Comparison of ENCODE assay signal across 17 mouse cellular contexts in genomic region chr19:4670776-4671175, GRCm38 (mm10). TPM values are rescaled to one million over a fixed set of nuclear protein-coding genes. Genes with fewer than 3 reads are reported as not detected.
"Had no signal": no experiment of that assay in that cellular context is flagged by ENCODE, and none has a peak within 500 bp of the region (broad histone marks: within the 10 kb centered on the region; RNA-seq: fewer than 3 reads in every experiment).

No protein-coding gene starts in this region.

- H3K4me3 ChIP-seq: limb, embryonic 15.5 days; liver, embryonic 12.5 days; midbrain, embryonic 10.5 days; neural tube, embryonic 12.5 days; stomach, embryonic 15.5 days had no signal

- H3K9ac ChIP-seq: limb, embryonic 15.5 days; liver, embryonic 12.5 days; lung, embryonic 14.5 days; neural tube, embryonic 12.5 days; stomach, embryonic 15.5 days had no signal

- H3K27ac ChIP-seq: limb, embryonic 15.5 days; liver, embryonic 12.5 days; midbrain, embryonic 10.5 days; neural tube, embryonic 12.5 days; stomach, embryonic 15.5 days had no signal

- DNase-seq: kidney, postnatal 4 days; lung, embryonic 14.5 days; lung, postnatal 10 days; lung, postnatal 4 days; midbrain, embryonic 14.5 days; retina, postnatal 1 day; right cerebral cortex, postnatal 4 days; thymus, postnatal 4 days had no signal

- H3K4me1 ChIP-seq: limb, embryonic 15.5 days; liver, embryonic 12.5 days; neural tube, embryonic 12.5 days; stomach, embryonic 15.5 days had no signal

- H3K36me3 ChIP-seq: limb, embryonic 15.5 days; liver, embryonic 12.5 days; midbrain, embryonic 10.5 days; neural tube, embryonic 12.5 days; stomach, embryonic 15.5 days had no signal

- H3K9me3 ChIP-seq: limb, embryonic 15.5 days; liver, embryonic 12.5 days; midbrain, embryonic 10.5 days; neural tube, embryonic 12.5 days; stomach, embryonic 15.5 days had no signal

- H3K4me2 ChIP-seq: limb, embryonic 15.5 days; liver, embryonic 12.5 days; lung, embryonic 14.5 days; neural tube, embryonic 12.5 days; stomach, embryonic 15.5 days had no signal

- ATAC-seq: inflammation-experienced regulatory T-cells, adult 6 months; liver, embryonic 12.5 days had no signal

- H3K27me3 ChIP-seq: limb, embryonic 15.5 days; neural tube, embryonic 12.5 days; stomach, embryonic 15.5 days had no signal

RNA-seq across cellular contexts. Expression of gene Gm960, which starts 27.7 kb away (rescaled TPM):
- total RNA-seq: megakaryocyte, adult 5-6 weeks; neutrophil, adult 5-6 weeks had no signal
- polyA plus RNA-seq: inflammation-experienced regulatory T-cells, adult 6 months; spleen, adult 2 months had no signal

RNA-seq across cellular contexts. Expression of gene Sptbn2, which starts 40.2 kb away (rescaled TPM):
- total RNA-seq: megakaryocyte, adult 5-6 weeks; neutrophil, adult 5-6 weeks had no signal

RNA-seq across cellular contexts. Expression of gene Lrfn4, which starts 55.3 kb away (rescaled TPM):
- total RNA-seq: neutrophil, adult 5-6 weeks had no signal
